Mouse (Mus musculus): ENCODE data around the gene Tfeb.
A peak's percentile ranks its signal among the peaks of the same experiment; 100 is the strongest.

Gene Tfeb

GRCm38 (mm10) chr17:47754246-47754645, 17.4 kb downstream of the Tfeb start:
- peaks cover 6% of the 10 kb centered on the region; the same call in 1 of the 2 replicates for H3K36me3 ChIP-seq (ENCODE audit: control insufficient read depth, insufficient read depth, low read length, poor library complexity, severe bottlenecking)
- no peaks in the 10 kb centered on the region; the same call in 1 of the 2 replicates for H3K27me3 ChIP-seq (ENCODE audit: control insufficient read depth, insufficient read depth, low read length, poor library complexity, severe bottlenecking)
- DNase-seq (ENCODE audit: low read depth, low spot score) = peak; percentile 76

GRCm38 (mm10) chr17:47756366-47756765, 19.5 kb downstream of the Tfeb start:
- DNase-seq (ENCODE audit: low read depth, low spot score) = no peak
- Histone ChIP-seq H3K36me3 (ENCODE audit: control insufficient read depth, insufficient read depth, low read length, poor library complexity, severe bottlenecking) (peaks cover 6% of the 10 kb centered on the region; the same call in 1 of the 2 replicates), H3K27me3 (ENCODE audit: control insufficient read depth, insufficient read depth, low read length, poor library complexity, severe bottlenecking) (no peaks in the 10 kb centered on the region; the same call in 1 of the 2 replicates)

- peaks cover 3% of the 10 kb centered on the region; the same call in 1 of the 2 replicates for H3K36me3 ChIP-seq (ENCODE audit: control insufficient read depth, insufficient read depth, low read length, poor library complexity, severe bottlenecking)
- DNase-seq (ENCODE audit: low read depth, low spot score) = peak; percentile 59
- no peaks in the 10 kb centered on the region; the same call in 1 of the 2 replicates for H3K27me3 ChIP-seq (ENCODE audit: control insufficient read depth, insufficient read depth, low read length, poor library complexity, severe bottlenecking)
Observed at GRCm38 (mm10) chr17:47757056-47757610, 20.3 kb downstream of the Tfeb start.

GRCm38 (mm10) chr17:47759702-47760410, 23.0 kb downstream of the Tfeb start:
- Histone ChIP-seq H3K36me3 (ENCODE audit: control insufficient read depth, insufficient read depth, low read length, poor library complexity, severe bottlenecking) (no peaks in the 10 kb centered on the region; the same call in 1 of the 2 replicates), H3K27me3 (ENCODE audit: control insufficient read depth, insufficient read depth, low read length, poor library complexity, severe bottlenecking) (no peaks in the 10 kb centered on the region; the same call in 1 of the 2 replicates)
- peak; percentile 38 for DNase-seq (ENCODE audit: low read depth, low spot score)

- DNase-seq (ENCODE audit: low read depth, low spot score) = no peak
- Histone ChIP-seq H3K36me3 (ENCODE audit: control insufficient read depth, insufficient read depth, low read length, poor library complexity, severe bottlenecking) (no peaks in the 10 kb centered on the region; the same call in 1 of the 2 replicates), H3K27me3 (ENCODE audit: control insufficient read depth, insufficient read depth, low read length, poor library complexity, severe bottlenecking) (no peaks in the 10 kb centered on the region)
Observed at GRCm38 (mm10) chr17:47762028-47762427, 25.2 kb downstream of the Tfeb start.

- no peaks in the 10 kb centered on the region; the same call in 1 of the 2 replicates for H3K36me3 ChIP-seq (ENCODE audit: control insufficient read depth, insufficient read depth, low read length, poor library complexity, severe bottlenecking)
Observed at GRCm38 (mm10) chr17:47762518-47763340, 25.9 kb downstream of the Tfeb start.

GRCm38 (mm10) chr17:47765986-47766385, 29.2 kb downstream of the Tfeb start:
- Histone ChIP-seq H3K36me3 (ENCODE audit: control insufficient read depth, insufficient read depth, low read length, poor library complexity, severe bottlenecking) (no peaks in the 10 kb centered on the region; the same call in 1 of the 2 replicates), H3K27me3 (ENCODE audit: control insufficient read depth, insufficient read depth, low read length, poor library complexity, severe bottlenecking) (no peaks in the 10 kb centered on the region)
- no peak for DNase-seq (ENCODE audit: low read depth, low spot score)

More at GRCm38 (mm10) chr17:47762518-47763340, 25.9 kb downstream of the Tfeb start:
- DNase-seq (ENCODE audit: low read depth, low spot score) = no peak
- no peaks in the 10 kb centered on the region for H3K27me3 ChIP-seq (ENCODE audit: control insufficient read depth, insufficient read depth, low read length, poor library complexity, severe bottlenecking)

GRCm38 (mm10) chr17:47766407-47767043, 29.7 kb downstream of the Tfeb start:
- Histone ChIP-seq H3K27me3 (ENCODE audit: control insufficient read depth, insufficient read depth, low read length, poor library complexity, severe bottlenecking) (no peaks in the 10 kb centered on the region), H3K36me3 (ENCODE audit: control insufficient read depth, insufficient read depth, low read length, poor library complexity, severe bottlenecking) (no peaks in the 10 kb centered on the region; the same call in 1 of the 2 replicates)
- DNase-seq (ENCODE audit: low read depth, low spot score) = peak; percentile 50

- Histone ChIP-seq H3K27me3 (ENCODE audit: control insufficient read depth, insufficient read depth, low read length, poor library complexity, severe bottlenecking) (no peaks in the 10 kb centered on the region), H3K36me3 (ENCODE audit: control insufficient read depth, insufficient read depth, low read length, poor library complexity, severe bottlenecking) (no peaks in the 10 kb centered on the region; the same call in 1 of the 2 replicates)
- DNase-seq (ENCODE audit: low read depth, low spot score) = no peak
Observed at GRCm38 (mm10) chr17:47767081-47767455, 30.2 kb downstream of the Tfeb start.

GRCm38 (mm10) chr17:47767456-47768141, 30.8 kb downstream of the Tfeb start:
- no peaks in the 10 kb centered on the region; the same call in 1 of the 2 replicates for H3K36me3 ChIP-seq (ENCODE audit: control insufficient read depth, insufficient read depth, low read length, poor library complexity, severe bottlenecking)
- no peaks in the 10 kb centered on the region for H3K27me3 ChIP-seq (ENCODE audit: control insufficient read depth, insufficient read depth, low read length, poor library complexity, severe bottlenecking)
- peak; percentile 58 for DNase-seq (ENCODE audit: low read depth, low spot score)

- no peaks in the 10 kb centered on the region for H3K27me3 ChIP-seq (ENCODE audit: control insufficient read depth, insufficient read depth, low read length, poor library complexity, severe bottlenecking)
- H3K36me3 ChIP-seq (ENCODE audit: control insufficient read depth, insufficient read depth, low read length, poor library complexity, severe bottlenecking) = no peaks in the 10 kb centered on the region
- peak; percentile 94 for DNase-seq (ENCODE audit: low read depth, low spot score)
Observed at GRCm38 (mm10) chr17:47768707-47769276, 32.0 kb downstream of the Tfeb start.

GRCm38 (mm10) chr17:47769389-47770299, 32.8 kb downstream of the Tfeb start:
- H3K36me3 ChIP-seq (ENCODE audit: control insufficient read depth, insufficient read depth, low read length, poor library complexity, severe bottlenecking) = no peaks in the 10 kb centered on the region
- no peaks in the 10 kb centered on the region for H3K27me3 ChIP-seq (ENCODE audit: control insufficient read depth, insufficient read depth, low read length, poor library complexity, severe bottlenecking)
- DNase-seq (ENCODE audit: low read depth, low spot score) = peak; percentile 36

- H3K36me3 ChIP-seq (ENCODE audit: control insufficient read depth, insufficient read depth, low read length, poor library complexity, severe bottlenecking) = no peaks in the 10 kb centered on the region
- DNase-seq (ENCODE audit: low read depth, low spot score) = no peak
- no peaks in the 10 kb centered on the region for H3K27me3 ChIP-seq (ENCODE audit: control insufficient read depth, insufficient read depth, low read length, poor library complexity, severe bottlenecking)
Observed at GRCm38 (mm10) chr17:47773604-47774003, 36.8 kb downstream of the Tfeb start.

Data from splenic B cell, adult 2 months (primary cell).